Mouse (Mus musculus) C2C12 (cell line): Measurements from ENCODE around the gene Hoxc9.

Experiments used
- CEBPB ChIP-seq: IDR thresholded peaks from one replicate; pipeline ENCODE4 v1.6.1; 2011; ENCODE audit warnings: low read depth, mild to moderate bottlenecking, control low read depth, moderate library complexity
- CTCF ChIP-seq: IDR thresholded peaks from one replicate; pipeline ENCODE4 v1.5.1; 2011; ENCODE audit not compliant: control insufficient read depth, insufficient read depth, insufficient read length
- MAX ChIP-seq: IDR thresholded peaks from one replicate; pipeline ENCODE4 v1.6.1; 2011; ENCODE audit warnings: mild to moderate bottlenecking, control low read depth
- MYOD1 ChIP-seq: IDR thresholded peaks from one replicate; pipeline ENCODE4 v1.6.1; 2011; ENCODE audit warnings: low read depth; ENCODE audit not compliant: control insufficient read depth, insufficient read length
- MYOG ChIP-seq: IDR thresholded peaks from one replicate; pipeline ENCODE4 v1.6.1; 2011; ENCODE audit not compliant: control insufficient read depth, insufficient read length; ENCODE audit errors: extremely low read depth
- USF1 ChIP-seq: IDR thresholded peaks from one replicate; pipeline ENCODE4 v1.6.1; 2011; ENCODE audit warnings: low read depth, mild to moderate bottlenecking, control low read depth, moderate library complexity

DNA sequence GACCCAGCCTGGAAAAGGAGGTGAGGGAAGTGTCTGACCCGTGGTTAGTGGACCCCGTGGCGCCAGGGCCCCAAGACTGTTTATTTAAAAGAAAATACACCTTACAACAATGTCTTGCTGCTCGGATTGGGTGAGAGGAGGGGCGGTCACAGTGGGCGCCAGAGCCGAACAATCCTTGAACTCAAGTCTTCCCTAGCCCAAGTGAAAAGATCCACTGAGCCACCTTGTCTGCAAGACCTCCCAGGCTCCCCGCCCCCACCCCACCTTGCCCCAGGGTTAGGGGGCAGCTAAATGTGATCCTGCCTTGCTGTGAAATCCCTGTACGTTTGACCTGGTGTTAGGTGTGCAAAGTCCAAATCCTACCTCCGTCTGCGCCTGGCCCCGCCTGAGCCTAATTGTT, 19.3 kb upstream of the Hoxc9 start:
- TF ChIP-seq CTCF: no peak
- TF ChIP-seq MYOD1: no peak
- no peak for TF ChIP-seq MAX
- TF ChIP-seq MYOG: no peak
- no peak for TF ChIP-seq USF1
- no peak for TF ChIP-seq CEBPB
